Mouse (Mus musculus): ENCODE results near the gene Pgbd5. TPM values are rescaled to one million over a fixed set of nuclear protein-coding genes. Genes with fewer than 3 reads are reported as not detected.
"Not testable (repeated sequence)": the region's sequence is repeated elsewhere in the genome, so short reads cannot be mapped to it uniquely, and the experiment has no call there.

Pgbd5 gene
- total and polyA plus RNA-seq, 2 experiments from 2014 or later: 15.9 to 74.1 TPM

DNA sequence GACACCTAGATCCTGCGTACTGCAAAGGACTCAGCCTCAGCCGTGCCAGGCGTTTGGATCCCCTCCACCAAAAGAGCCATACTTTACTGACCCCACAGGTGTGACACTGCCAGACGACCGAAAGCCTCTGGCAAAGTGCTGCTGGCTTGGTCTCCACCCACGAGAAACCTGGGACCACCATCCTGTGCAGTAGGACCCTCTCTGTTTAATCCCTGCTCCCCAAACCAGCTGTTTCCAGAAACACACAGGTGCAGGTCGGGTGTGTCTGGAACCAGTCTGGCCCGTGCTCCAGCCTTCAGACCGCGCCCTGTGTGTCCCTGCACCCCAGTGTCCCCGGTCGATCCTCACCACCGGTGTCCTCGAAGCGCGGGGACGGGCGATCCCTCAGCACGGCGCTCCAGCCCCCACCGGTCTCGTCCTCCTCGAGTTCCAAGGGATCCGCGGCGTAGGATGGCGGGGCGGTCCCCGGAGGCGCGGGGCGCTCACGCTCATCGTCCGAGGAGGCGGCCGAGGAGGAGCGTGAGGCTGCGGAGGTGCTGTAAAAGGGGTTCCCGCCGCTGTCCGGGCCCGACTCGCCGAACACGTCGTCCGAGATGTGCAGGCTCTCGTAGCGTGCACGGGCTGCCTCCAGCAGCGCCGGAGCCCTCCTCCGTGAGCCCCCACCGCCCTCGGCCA, 5.9 kb downstream of the Pgbd5 start:
- no peak for TF ChIP-seq CTCF (IDR thresholded peaks at IDR 0.05; ENCODE audit: low read depth)
- Histone ChIP-seq H3K27me3 (ENCODE audit: insufficient read depth, low read length) (no peaks in the 10 kb centered on the region), H3K36me3 (ENCODE audit: insufficient read depth, low read length) (no peaks in the 10 kb centered on the region), H3K4me2 (ENCODE audit: low read depth, low read length) (peak overlapping the region; percentile 84), H3K9me3 (ENCODE audit: low read length) (no peaks in the 10 kb centered on the region), H3K9ac (replicated peaks; ENCODE audit: low read length) (peak overlapping the region; percentile 89), H3K4me3 (ENCODE audit: low read length) (peak overlapping the region; percentile 83), H3K4me1 (ENCODE audit: insufficient read depth, low read length) (peaks cover 9% of the 10 kb centered on the region), H3K27ac (peak overlapping the region; percentile 81)
- 3% methylated on average over 56 of the region's 56 CpGs for WGBS
- ATAC-seq (peak; percentile 1; the same call in 1 of the 2 replicates), DNase-seq (ENCODE audit: low spot score) (peak; percentile 31)

GRCm38 (mm10) chr8:124430881-124431280, 8.6 kb downstream of the Pgbd5 start:
- H3K27ac ChIP-seq: no peak overlapping the region
- 37% methylated on average over 6 of the region's 6 CpGs for WGBS
- H3K4me3 ChIP-seq (ENCODE audit: low read length): peak overlapping the region; percentile 19
- no peaks in the 10 kb centered on the region for H3K27me3 ChIP-seq (ENCODE audit: insufficient read depth, low read length)
- no peak for TF ChIP-seq CTCF (IDR thresholded peaks at IDR 0.05; ENCODE audit: low read depth)
- H3K9ac ChIP-seq (replicated peaks; ENCODE audit: low read length): peak overlapping the region; percentile 33; the same call in 1 of the 2 replicates
- H3K36me3 ChIP-seq (ENCODE audit: insufficient read depth, low read length): no peaks in the 10 kb centered on the region
- H3K4me2 ChIP-seq (ENCODE audit: low read depth, low read length): peak overlapping the region; percentile 84
- peaks cover 9% of the 10 kb centered on the region for H3K4me1 ChIP-seq (ENCODE audit: insufficient read depth, low read length)
- ATAC-seq (no peak), DNase-seq (ENCODE audit: low spot score) (no peak)
- no peaks in the 10 kb centered on the region for H3K9me3 ChIP-seq (ENCODE audit: low read length)

DNA sequence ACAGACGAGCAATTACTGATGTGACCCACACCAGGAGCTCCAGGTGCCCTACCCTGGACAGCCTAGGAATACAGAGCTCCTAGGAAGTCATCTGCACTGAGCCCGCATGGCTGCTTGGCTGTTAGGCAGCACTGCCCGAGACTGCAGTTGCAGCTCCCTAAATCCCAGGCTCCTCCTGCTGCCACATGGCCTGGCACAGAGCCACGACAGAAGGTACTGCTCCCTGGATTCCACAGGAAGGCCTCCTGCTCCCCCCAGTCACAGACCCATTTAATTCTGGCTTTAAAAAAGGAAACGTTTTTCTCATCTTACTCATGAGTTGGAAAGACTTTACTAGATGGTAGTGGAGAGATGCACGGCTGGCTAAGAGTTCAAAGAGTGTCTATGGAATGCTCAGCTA, 10.0 kb downstream of the Pgbd5 start:
- H3K36me3 ChIP-seq (ENCODE audit: insufficient read depth, low read length): no peaks in the 10 kb centered on the region
- H3K4me1 ChIP-seq (ENCODE audit: insufficient read depth, low read length): peaks cover 9% of the 10 kb centered on the region
- ATAC-seq: no peak
- H3K4me3 ChIP-seq (ENCODE audit: low read length): no peak overlapping the region
- H3K27ac ChIP-seq: peak overlapping the region; percentile 41; the same call in 1 of the 2 replicates
- peak; percentile 54 for DNase-seq (ENCODE audit: low spot score)
- TF ChIP-seq CTCF (IDR thresholded peaks at IDR 0.05; ENCODE audit: low read depth): no peak
- no peak overlapping the region for H3K9ac ChIP-seq (replicated peaks; ENCODE audit: low read length)
- no peaks in the 10 kb centered on the region for H3K9me3 ChIP-seq (ENCODE audit: low read length)
- no peaks in the 10 kb centered on the region for H3K27me3 ChIP-seq (ENCODE audit: insufficient read depth, low read length)
- 30% methylated on average over 6 of the region's 6 CpGs for WGBS
- H3K4me2 ChIP-seq (ENCODE audit: low read depth, low read length): 0 out of 2 replicates have a peak overlapping the region, but pooled peaks have one; percentile 13

DNA sequence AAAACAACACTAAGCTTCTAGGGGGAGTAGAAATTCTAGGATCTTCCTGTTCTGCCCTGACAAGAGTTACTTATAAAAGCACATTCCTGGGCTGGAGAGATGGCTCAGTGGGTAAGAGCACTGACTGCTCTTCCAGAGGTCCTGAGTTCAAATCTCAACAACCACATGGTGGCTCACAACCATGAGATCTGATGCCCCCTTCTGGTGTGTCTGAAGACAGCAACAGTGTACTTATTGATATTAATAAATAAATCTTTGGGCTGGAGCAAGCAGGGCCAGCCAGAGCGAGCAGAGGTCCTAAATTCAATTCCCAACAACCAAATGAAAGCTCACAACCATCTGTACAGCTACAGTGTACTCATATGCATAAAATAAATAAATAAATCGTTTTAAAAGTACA, 10.7 kb downstream of the Pgbd5 start:
- H3K36me3 ChIP-seq (ENCODE audit: insufficient read depth, low read length); ATAC-seq; H3K27me3 ChIP-seq (ENCODE audit: insufficient read depth, low read length); H3K9me3 ChIP-seq (ENCODE audit: low read length); H3K4me1 ChIP-seq (ENCODE audit: insufficient read depth, low read length); H3K27ac ChIP-seq; DNase-seq (ENCODE audit: low spot score); H3K9ac ChIP-seq (replicated peaks; ENCODE audit: low read length); H3K4me3 ChIP-seq (ENCODE audit: low read length); H3K4me2 ChIP-seq (ENCODE audit: low read depth, low read length): not testable (repeated sequence)
- peak; percentile 25; the same call in 1 of the 2 replicates for TF ChIP-seq CTCF (IDR thresholded peaks at IDR 0.05; ENCODE audit: low read depth)
- WGBS: 58% methylated on average over 2 of the region's 2 CpGs

DNA sequence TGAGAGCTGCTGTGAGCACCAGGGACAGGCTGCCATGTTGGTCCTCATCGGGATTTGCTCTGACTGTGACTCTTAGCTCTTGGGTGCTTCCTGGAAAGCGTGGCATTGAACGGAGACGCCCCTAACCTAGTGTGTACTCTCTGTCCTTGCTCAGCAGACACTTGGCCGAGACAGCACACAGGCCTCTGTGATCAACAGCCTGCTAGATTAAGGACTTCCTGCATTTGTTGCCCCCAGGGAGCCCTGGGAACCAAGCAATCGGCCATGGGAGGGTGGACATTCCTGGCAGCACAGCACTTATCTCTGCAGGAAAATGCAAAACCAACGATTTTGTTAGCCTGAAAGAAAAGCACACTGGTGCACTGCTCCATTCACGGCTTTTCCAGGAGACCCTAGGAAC, 18.0 kb downstream of the Pgbd5 start:
- no peak for DNase-seq (ENCODE audit: low spot score)
- H3K27ac ChIP-seq: no peak overlapping the region
- no peak overlapping the region for H3K9ac ChIP-seq (replicated peaks; ENCODE audit: low read length)
- H3K4me1 ChIP-seq (ENCODE audit: insufficient read depth, low read length): no peaks in the 10 kb centered on the region
- H3K9me3 ChIP-seq (ENCODE audit: low read length): no peaks in the 10 kb centered on the region
- no peak overlapping the region for H3K4me2 ChIP-seq (ENCODE audit: low read depth, low read length)
- no peak for ATAC-seq
- 66% methylated on average over 8 of the region's 8 CpGs for WGBS
- no peaks in the 10 kb centered on the region for H3K36me3 ChIP-seq (ENCODE audit: insufficient read depth, low read length)
- H3K4me3 ChIP-seq (ENCODE audit: low read length): no peak overlapping the region
- no peaks in the 10 kb centered on the region for H3K27me3 ChIP-seq (ENCODE audit: insufficient read depth, low read length)
- TF ChIP-seq CTCF (IDR thresholded peaks at IDR 0.05; ENCODE audit: low read depth): no peak

GRCm38 (mm10) chr8:124418927-124419326, 20.5 kb downstream of the Pgbd5 start:
- 85% methylated on average over 5 of the region's 5 CpGs for WGBS
- Histone ChIP-seq H3K4me3 (ENCODE audit: low read length) (no peak overlapping the region), H3K4me2 (ENCODE audit: low read depth, low read length) (no peak overlapping the region), H3K36me3 (ENCODE audit: insufficient read depth, low read length) (no peaks in the 10 kb centered on the region), H3K9ac (replicated peaks; ENCODE audit: low read length) (no peak overlapping the region), H3K4me1 (ENCODE audit: insufficient read depth, low read length) (no peaks in the 10 kb centered on the region), H3K27me3 (ENCODE audit: insufficient read depth, low read length) (no peaks in the 10 kb centered on the region), H3K9me3 (ENCODE audit: low read length) (no peaks in the 10 kb centered on the region), H3K27ac (no peak overlapping the region)
- ATAC-seq (no peak), DNase-seq (ENCODE audit: low spot score) (no peak)
- TF ChIP-seq CTCF (IDR thresholded peaks at IDR 0.05; ENCODE audit: low read depth): no peak

GRCm38 (mm10) chr8:124418185-124418584, 21.3 kb downstream of the Pgbd5 start:
- WGBS: 53% methylated on average over 6 of the region's 6 CpGs

More at GRCm38 (mm10) chr8:124418185-124418584, 21.3 kb downstream of the Pgbd5 start:
- Histone ChIP-seq H3K27me3 (ENCODE audit: insufficient read depth, low read length) (no peaks in the 10 kb centered on the region), H3K36me3 (ENCODE audit: insufficient read depth, low read length) (no peaks in the 10 kb centered on the region), H3K9ac (replicated peaks; ENCODE audit: low read length) (no peak overlapping the region), H3K4me2 (ENCODE audit: low read depth, low read length) (no peak overlapping the region), H3K27ac (no peak overlapping the region), H3K4me1 (ENCODE audit: insufficient read depth, low read length) (no peaks in the 10 kb centered on the region), H3K9me3 (ENCODE audit: low read length) (no peaks in the 10 kb centered on the region), H3K4me3 (ENCODE audit: low read length) (no peak overlapping the region)
- no peak for TF ChIP-seq CTCF (IDR thresholded peaks at IDR 0.05; ENCODE audit: low read depth)
- ATAC-seq: no peak
- DNase-seq (ENCODE audit: low spot score): no peak
